Mouse (Mus musculus): ENCODE measurements around the gene Nfix.
A peak's percentile ranks its signal among the peaks of the same experiment; 100 is the strongest.

The Nfix gene

GRCm38 (mm10) chr8:84714161-84714560 is 86.0 kb downstream of the Nfix start:
- DNase-seq (ENCODE audit: low spot score): no peak

DNA sequence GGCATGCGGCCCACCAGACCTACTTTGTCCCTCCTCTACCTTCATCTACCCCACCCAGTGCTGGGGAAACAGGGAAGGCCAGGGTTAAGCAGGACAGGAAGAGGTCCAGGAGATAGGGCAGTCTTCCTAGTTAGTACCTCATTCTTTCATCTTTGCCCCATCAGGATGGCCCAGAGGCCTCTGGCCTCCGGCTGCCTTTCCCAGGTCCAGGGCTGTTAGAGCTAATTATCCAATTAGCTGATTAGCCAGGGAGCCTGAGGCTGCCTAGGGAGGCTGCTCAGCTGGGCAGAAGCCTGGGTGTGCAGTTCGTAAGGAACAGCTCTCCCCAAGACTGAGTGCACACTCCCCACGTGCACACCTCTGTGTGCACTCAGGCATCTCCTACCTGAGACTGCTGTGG is 86.8 kb downstream of the Nfix start:
- DNase-seq (ENCODE audit: low spot score): no peak

DNA sequence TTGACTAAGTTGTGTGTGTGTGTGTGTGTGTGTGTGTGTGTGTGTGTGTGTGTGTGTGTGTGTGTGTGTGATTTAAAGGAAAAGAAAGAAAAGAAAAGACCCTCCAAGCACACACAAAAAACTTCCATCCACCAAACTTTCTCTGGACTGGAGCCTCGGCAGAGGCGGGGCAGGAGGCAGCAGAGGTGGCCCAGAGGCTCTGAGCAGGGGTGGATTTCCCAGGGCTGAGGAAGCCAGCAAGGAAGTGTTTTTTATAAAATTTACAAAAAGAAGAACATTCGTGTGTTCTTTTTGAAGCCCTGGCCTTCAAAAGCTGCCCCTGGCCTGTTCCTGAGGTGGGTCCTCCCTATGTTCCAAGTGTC is 87.4 kb downstream of the Nfix start:
- DNase-seq (ENCODE audit: low spot score): no peak

DNA sequence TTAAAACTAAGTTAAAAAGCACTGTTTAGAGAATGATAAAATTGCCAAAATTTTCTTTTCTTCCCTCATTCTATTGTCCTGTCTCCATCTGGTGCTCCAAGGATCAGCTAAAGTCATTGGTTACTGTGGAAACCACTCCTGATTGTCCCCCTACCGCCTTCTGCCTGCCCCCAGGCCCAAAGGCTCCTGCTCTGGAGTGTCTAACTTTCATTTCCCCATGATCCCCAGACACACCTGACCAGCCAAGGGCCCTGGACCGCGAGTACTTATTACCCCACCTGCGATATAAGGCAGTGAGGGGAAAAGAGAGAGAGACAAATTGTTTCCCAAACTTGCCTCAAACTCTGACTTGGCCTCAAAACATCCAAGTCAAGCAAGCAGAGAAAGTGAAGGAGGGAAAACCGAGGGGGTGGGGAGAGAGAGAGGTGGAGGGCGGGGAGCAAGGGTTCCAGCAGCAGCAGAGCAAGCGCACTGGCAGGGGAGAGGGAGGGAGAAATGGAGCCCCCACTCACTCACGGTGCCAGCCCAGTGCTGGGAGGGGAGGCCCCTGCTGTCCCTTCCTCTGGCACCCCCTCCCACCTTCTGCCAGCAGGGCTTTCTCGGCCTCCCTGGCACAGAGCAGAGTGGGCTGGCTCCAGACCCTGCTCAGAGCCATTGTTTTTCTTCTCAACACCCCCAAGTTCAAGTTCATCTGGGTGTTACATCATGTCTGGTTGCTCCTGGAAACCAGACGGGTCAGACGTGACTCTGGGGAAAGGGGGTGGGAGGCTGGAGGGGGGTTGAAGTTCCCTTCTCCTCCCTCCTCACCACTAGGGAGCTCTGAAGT is 88.0 kb downstream of the Nfix start:
- no peak for DNase-seq (ENCODE audit: low spot score)

GRCm38 (mm10) chr8:84711312-84711711 is 88.8 kb downstream of the Nfix start:
- DNase-seq (ENCODE audit: low spot score): no peak

GRCm38 (mm10) chr8:84709931-84710330 is 90.2 kb downstream of the Nfix start:
- DNase-seq (ENCODE audit: low spot score): no peak

- peak; percentile 84 for DNase-seq (ENCODE audit: low spot score)
These were observed 91.2 kb downstream of the Nfix start for GRCm38 (mm10) chr8:84708774-84709475.

DNA sequence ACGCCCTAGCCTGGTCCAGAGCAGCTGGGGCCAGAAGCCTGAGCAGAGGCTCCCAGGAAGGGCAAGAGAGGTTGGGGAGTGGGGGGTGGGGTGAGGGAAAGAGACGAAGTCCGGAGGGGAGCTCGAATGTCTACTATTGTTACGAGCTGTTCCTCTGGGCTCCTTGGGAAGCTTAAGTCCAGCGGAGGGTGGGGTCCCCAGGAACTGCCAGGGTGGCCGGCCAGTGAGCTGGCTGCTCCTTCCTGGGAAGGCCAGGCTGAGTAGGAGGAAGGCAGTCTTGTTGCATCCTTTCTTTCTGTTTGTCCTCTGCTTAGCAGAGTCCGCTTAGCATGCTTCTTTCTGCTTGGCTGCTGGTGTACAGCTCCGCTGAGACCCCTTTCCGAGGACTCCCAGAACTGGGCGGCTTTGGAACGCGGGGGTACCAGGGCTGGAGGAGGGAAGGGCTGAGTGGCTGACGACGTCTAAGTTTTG is 92.0 kb downstream of the Nfix start:
- DNase-seq (ENCODE audit: low spot score): no peak

- DNase-seq (ENCODE audit: low spot score): no peak
These were observed 92.8 kb downstream of the Nfix start for GRCm38 (mm10) chr8:84707267-84707883.

GRCm38 (mm10) chr8:84706610-84707266 is 93.4 kb downstream of the Nfix start:
- no peak for DNase-seq (ENCODE audit: low spot score)

GRCm38 (mm10) chr8:84705960-84706359 is 94.2 kb downstream of the Nfix start:
- DNase-seq (ENCODE audit: low spot score): no peak

DNA sequence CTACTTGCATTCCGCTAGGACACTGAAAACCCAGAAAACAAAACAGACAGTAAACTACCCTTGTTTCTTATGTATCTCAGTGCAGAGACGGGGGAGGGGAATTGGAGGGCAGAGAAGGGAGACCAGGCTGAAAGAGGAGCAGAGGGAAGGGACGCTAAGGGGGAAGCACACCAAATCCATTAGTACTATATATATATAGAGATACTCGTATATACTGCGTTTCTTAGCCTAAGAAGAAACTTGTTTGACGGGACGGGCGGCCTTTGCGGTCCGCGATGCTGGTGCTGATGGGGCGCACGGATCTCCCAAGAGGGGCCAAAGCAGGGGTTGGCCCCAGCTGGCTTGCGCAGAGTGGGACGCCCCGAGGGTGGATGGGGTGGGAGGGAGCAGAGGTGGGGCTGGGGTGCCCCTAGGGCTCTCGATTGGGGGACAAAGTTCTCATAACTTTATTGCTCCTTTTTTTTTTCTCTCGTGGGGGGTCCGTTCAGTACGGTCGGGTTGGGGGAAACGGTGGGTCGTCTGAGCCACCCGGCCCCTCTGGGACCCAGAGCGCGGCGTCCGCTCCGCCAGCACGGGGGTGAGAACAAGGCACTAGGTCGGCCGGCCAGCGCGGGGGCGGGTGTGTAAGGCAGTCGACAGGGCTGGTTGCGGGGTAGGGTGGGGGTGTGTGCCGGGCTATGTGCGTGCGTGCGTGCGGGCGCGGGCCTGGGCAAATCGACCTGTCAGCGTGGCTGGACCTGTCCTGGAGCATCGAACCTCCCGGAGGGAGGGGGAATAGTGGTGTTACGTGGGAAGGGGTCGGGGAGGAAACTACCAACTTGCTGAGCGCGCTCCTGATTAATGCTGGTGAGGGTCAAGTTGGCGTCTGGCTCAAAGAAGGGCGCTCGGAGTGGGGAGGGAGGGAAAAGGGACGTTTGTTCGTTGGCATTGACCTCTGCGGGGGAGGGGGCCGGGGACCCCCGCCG is 95.0 kb downstream of the Nfix start:
- DNase-seq (ENCODE audit: low spot score): peak; percentile 53

DNA sequence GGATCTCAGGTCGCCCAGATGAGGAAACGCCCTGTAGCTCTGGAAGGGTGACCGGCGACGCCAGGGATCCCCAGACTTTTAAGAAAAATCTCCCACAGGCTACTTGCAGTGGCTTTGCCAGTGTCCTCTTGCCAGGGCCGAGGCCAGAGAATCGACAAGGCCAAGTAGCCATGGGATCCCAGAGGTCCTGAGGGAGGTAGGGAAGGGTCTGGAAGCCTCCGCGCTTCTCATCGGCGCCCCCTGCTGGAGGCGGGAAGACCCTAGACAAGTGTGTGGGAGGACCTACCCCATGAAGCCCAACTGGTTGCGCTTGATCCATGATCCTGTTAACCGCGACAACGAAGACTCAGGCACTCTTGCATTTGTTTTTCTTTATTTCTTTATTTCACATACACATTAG is 95.8 kb downstream of the Nfix start:
- DNase-seq (ENCODE audit: low spot score): peak; percentile 82

DNA sequence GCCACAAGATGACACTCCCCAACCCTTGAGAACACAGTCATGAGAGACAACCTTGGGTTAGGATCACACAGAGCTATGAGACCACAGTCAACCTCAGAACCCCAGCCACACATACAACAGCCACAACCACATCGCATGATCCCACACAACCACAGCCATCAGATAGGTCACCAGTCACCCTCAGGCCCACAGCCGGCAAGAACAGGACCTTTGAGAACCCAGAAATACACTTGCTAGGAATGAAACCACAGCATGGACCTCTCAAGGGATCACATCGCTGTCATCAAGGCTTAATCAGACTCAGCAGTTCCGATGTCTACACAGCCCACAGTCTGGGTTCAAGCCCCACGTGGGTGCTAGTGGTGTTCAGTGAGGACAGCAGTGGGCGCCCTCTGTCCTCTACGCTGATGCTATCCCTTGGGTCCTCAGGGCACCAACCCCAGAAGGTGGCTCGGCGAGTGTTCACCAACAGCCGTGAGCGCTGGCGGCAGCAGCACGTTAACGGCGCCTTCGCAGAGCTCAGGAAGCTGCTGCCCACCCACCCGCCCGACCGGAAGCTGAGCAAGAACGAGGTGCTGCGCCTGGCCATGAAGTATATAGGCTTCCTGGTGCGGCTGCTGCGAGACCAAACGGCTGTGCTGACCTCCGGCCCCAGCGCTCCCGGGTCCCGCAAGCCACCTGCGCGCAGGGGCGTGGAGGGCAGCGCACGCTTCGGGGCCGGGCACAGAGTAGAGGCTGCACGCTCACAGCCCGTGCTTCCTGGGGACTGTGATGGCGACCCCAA is 96.5 kb downstream of the Nfix start:
- peak; percentile 49 for DNase-seq (ENCODE audit: low spot score)

DNA sequence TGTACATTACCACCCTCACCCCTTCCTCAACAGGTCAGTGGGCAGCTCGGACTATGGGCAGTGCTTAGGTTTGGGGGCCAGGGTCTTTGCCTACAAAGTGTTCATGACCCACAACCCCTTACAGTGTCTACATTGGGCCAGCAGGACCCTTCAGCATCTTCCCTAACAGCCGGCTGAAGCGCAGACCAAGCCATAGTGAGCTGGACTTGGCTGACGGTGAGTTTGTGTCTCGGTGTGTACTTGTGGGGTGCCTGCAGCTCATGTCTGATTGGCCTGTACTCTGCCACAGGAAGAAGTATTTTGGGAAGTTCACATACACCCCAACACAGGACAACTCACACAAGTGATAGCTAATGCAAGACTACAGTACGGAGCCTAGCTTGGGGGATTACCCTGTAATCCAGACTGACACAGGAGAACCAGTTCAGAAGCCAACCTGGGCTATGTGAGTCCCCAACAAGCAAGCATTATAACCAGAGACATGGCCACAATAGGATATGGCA is 97.1 kb downstream of the Nfix start:
- DNase-seq (ENCODE audit: low spot score): no peak

DNA sequence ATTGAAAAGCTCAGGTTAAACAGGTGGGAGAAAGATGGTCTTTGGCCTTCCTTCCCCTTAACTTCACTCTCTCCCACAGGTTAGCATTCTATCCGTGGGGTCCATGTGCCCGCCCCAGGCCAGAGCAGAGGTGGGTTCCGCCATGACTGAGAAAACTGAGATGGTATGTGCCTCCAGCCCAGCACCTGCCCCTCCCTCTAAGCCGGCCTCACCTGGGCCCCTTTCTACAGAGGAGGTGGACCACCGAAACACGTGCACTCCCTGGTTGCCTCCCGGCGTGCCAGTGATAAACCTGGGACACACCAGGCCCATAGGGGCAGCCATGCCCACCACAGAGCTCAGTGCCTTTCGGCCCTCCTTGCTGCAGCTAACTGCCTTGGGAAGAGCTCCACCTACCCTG is 97.6 kb downstream of the Nfix start:
- DNase-seq (ENCODE audit: low spot score): no peak

DNA sequence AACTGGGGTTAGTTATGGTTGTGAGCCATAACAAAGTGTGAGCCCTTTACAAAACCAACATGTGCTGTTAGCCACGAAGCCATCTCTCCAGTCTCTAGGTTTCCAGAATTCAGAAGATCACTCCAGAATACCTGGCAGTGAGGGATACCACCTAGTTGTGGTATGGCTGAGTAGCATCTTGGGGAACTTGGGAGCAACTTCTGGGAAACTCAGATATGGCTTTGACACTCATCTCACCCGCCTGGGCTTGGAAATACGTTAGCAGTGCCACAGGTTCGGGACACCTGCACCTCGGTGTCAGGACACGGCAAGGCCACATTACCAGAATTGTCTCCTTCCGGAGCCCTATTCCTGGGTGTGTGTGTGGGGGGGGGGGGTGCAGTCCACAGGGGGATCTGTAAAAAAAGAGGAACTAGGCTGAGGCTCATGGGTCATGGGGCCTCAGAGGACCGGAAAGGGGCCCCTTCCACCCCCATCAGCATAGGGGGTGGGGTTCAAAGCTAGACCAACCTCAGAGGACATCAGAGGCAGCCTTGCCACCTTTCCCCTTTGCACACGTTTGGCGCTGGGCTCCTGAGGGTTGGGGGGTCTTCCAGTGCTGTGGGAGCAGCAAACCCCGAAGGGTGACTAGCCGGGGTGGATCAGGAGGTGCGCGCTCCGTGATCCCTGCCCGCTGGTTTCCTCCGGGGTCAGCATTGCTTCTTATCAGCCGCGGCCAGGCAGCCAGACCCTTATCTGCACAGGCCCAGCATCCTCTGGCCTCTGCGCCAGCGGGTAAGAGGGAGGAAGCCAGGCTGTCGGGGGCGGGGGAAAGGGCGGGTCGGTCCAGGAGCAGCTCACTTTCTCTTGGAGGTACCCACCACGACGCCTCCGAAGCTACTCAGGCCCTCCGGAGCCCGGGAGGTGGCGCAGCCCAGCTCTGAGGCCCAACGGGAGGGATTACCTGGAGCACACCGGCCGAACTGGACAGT is 98.9 kb downstream of the Nfix start, which contains the start of gene Lyl1:
TSS of gene Lyl1 (plus strand) at position 517 of the 971 bp plus-strand sequence.
- DNase-seq (ENCODE audit: low spot score): peak; percentile 93

- DNase-seq (ENCODE audit: low spot score): no peak
These were observed 99.6 kb downstream of the Nfix start for GRCm38 (mm10) chr8:84700526-84700925.

DNA sequence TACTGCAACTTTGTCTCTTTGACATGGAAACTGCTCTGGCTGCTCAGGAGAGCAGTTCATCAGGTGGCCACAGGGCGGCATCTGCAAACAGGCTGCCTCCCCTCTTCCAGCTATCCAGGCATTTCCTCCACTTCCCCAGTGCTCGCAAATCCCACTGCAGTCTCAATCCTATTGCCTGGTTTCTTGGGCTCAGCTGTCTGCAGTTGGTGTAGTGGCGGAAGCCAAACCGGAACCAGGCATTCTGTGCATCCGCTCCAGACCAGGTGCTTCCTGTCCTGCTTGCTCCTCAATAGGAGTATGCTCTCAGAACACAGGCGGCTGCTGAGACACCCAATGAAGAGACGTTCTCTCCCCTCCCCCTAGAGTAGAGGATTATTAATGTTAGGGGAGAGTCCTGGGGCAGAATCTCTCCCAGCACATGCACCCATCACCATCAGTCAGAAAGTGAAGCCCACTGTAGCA is 100.3 kb downstream of the Nfix start:
- peak; percentile 56 for DNase-seq (ENCODE audit: low spot score)
